Mouse (Mus musculus) mouse trophoblast stem cell (cell line): ENCODE measurements around the gene Ttll5.

Experiments used
- in situ Hi-C, 2 experiments: fragments of 300-500 bp; cut with MseI, MboI; formaldehyde crosslinking; loops; 2 replicates in 1 of 2; 3 replicates in 1 of 2; pipeline ENCODE4 v1.15.1; 2025

Gene Ttll5

DNA sequence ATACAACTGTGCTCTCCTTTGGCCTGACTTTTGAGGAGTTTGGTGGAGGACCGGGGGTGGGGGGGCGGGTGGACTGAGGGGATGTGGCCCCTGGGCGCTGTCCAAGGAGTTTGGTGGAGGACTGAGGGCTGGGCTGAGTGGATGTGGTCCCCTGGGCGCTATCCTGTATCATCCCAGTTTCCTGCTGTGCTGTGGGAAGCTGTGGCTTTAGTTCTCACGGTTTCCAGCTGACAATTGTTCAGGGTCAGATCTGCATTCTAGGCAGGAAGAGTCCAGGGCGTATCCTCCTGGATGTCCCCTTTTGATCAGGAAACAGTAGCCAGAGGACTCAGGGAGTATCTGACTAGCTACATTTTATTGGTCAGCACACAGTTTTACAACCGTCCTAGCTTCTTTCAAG, 263.6 kb downstream of the Ttll5 start:
- in situ Hi-C loops, result loop anchor here in 1 of 2 experiments (25.0 kb wide), 1 partner anchor 226 kb away; no protein-coding TSS in a partner anchor

DNA sequence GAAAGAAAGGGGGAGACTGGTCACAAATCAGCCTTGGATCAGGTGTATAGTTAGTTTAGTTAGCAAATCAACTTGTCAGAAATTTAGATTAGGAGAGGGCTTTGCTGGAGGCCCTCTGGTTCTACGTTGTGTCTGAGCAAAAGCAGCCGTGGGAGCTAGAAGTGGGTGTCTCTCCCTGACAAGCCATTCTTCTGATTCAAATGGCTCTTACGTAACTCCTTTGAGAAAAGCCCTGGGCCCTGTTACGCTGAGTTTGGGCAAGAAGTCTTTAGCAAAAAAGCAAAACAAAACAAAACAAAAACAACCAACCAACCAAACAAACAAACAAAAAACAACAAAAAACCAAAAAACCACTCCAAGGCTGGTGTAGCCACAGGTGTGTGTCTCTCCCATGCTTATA, 266.3 kb downstream of the Ttll5 start:
- in situ Hi-C loops, result loop anchor here in 1 of 2 experiments (25.0 kb wide), 1 partner anchor 228 kb away; no protein-coding TSS in a partner anchor

DNA sequence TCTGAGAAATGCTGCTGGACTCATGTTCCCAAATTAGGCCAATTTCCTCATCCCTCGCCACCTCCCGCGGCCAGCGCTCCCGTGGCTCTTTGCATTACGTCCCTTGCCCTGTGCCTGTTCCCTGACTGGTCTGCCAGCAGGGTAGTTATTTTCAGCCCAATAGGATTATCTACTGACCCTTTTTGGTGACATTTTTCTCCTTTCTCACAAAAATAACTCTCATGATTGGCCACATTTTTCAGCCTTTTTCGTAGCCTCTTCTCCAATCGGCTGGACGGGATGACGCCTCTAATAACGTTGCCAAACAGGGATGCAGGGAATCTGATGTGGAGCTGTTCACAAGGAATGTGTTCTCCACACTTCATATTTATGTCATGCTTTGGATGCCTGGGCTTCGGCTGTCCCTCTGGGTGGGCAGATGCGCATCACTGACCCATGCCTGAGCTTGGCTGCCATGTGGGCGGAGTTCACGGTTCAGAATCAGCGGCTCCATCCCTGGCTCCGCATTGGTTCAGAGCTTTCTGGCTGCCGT, 267.2 kb downstream of the Ttll5 start:
- in situ Hi-C loops, result loop anchor here in 1 of 2 experiments (25.0 kb wide), 1 partner anchor 229 kb away; no protein-coding TSS in a partner anchor

DNA sequence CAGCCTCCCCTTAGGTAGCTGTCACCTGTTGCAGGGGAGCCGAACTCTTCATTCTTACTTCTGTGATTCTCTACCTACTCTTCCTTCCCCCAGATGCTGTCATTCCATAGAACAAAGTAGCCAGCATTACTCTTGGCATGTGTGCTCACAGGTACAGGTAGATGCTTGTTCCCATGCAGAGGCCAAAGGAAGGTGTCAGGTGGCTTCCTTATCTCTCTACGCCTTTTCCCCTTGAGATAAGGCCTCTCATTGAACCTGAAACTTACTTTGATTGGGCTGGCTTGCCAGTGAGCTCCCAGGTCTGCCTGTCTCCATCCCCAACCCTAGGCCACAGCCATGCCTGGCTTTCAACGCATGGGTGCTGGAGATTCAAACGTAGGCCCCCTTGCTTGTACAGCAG, 269.6 kb downstream of the Ttll5 start:
- in situ Hi-C loops, result loop anchor here in 1 of 2 experiments (25.0 kb wide), 1 partner anchor 232 kb away; no protein-coding TSS in a partner anchor

DNA sequence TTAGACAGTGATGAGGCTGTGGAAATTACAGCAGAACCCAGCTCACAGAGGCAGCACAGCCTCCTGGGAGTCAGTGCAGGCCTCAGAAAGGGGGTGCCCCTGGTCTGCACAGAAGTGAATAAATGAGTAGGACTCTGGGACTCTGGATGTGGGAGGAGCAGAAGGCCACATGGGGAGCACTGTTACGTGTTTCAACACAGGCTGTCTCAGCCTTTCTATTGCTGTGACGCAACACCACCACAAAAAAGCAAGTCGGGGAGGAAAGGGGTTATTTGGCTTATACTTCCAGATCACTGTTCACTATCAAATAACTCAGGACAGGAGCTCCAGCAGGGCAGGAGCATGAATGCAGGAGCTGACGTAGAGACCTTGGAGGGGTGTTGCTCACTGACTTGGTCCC, 271.3 kb downstream of the Ttll5 start:
- in situ Hi-C loops, result loop anchor here in 1 of 2 experiments (25.0 kb wide), 1 partner anchor 234 kb away; no protein-coding TSS in a partner anchor

DNA sequence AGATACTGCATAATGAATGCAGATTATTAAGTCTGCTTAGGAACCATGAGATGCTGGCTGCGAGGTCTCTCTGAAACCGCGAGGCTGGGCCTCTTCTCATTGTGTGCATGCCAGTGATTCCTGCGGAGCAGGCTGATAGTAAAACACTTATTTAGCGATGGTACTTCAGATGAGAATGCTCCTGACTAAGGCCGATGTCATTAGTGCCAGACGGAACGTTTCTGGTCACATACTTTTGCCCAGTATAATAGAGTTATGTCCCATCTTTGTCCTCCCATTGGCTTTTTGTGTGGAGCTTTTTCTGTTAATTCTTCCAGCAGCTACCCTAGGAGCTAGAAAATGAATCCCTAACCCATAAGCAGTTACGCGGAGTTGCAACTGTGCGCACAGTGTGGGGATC, 273.3 kb downstream of the Ttll5 start:
- in situ Hi-C loops, result loop anchor here in 1 of 2 experiments (25.0 kb wide), 1 partner anchor 235 kb away; no protein-coding TSS in a partner anchor

DNA sequence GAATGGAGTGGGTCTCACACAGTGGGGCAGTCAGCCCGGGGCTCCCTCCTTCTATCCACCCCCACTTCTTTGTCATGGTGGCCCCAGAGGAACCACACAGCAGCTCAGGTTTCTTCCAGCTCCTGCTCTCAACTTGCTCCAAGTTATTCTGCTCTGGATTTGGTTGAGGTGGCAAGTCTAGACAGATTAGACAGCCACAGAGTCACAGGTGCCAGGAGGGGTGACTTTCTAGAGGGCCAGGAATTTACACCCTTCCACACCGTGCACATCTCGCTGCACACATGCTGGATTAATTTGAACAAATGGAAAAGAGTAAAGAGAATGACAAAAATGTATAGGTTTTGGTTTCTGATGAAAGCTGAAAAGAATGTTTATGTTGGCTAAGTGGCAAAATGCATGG, 276.3 kb downstream of the Ttll5 start:
- in situ Hi-C loops, result no loop called here

DNA sequence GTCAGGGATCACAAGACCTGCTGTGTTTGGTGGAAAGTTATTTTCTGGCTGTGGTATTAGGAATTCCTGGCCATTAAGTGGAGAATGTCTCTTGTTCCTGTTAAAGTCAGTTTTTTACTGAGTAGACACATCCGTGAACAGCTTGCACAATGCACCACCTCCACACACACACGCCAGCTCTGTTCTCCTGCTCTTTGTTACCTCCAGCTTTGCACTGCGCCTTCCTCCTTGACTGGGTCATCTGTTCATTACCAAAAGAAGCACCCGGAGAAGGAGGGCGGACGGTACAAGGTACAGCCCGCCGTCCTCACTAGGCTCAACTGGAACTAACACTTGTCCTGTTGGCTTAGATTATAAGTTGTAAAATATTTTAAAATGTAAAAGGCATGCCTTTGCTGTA, 278.2 kb downstream of the Ttll5 start:
- in situ Hi-C loops, result no loop called here

DNA sequence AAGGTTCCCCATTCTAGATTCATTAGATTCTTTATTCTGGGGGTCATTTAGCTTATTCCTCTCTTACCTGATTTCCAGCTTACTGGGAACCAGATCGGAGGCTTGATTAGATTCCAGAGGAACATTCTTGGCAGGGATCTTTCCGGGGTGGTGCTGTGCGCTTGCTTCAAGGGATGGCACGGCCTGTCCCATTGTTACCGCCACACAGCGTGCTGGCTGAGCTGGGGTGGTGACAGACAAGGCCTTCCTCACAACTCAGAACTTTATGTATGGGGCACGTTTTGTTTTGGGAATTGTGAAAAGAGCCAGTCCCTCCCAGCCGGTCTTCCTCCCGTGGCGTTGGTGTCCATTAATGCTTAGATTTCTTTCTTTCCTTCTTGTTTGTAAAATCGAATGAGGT, 278.9 kb downstream of the Ttll5 start:
- in situ Hi-C loops, result no loop called here

DNA sequence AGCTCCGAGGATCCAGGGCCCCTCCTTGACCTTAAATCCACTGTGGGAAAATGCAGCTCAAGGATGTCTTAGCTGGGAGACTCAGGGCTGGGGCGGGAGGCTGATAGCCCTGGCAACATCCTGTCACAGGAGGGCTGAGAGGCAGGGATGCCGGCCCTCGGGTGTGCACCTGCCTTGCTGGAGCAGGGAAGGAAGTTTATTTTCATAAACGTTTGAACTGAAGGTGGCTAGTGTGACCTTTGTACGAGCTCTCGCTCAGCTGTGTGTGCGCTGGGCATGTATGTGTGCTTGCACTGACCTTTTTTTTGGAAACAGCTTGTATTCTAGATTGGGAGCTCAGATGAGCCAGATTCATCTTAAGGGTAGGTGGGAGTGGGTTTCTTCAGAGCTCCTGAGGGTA, 279.4 kb downstream of the Ttll5 start:
- in situ Hi-C loops, result no loop called here

DNA sequence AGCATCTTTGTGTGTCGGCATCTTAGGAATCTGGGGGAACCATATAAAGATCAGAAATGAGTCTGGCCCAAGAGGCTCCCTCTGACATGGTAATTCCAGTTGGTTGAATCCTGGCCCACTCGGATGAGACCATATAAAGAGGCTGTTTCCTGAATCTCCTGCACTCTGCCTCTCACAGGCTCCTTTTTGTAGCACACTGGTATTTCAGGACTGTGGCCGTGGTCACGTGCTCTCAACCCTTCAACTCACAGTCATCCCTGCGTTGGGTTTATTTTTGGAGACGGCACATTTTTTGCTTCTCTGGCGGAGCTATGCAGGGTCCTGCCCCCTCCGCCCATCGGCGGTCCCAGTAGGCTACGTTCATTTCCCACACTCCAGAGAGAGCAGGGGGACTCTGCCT, 279.8 kb downstream of the Ttll5 start:
- in situ Hi-C loops, result no loop called here

DNA sequence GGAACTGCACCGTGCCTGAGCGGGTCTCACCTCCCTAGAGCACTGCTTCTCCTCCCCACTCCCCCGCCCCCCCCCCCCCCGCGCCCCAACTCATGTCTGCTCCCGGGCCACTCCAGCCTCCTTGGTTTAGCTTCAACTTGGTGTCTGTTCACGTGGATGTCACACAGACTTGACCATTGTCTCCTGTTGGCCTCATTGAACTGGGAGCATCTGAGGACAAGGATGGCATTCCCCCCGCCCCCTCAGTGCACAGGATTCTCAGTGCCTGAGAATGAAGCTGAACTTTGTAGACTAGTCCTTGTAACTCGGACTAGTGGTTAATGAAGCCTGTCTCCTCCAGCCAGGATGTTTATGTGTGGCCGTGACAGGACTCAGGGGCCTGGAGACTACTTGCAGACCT, 281.1 kb downstream of the Ttll5 start:
- in situ Hi-C loops, result no loop called here

DNA sequence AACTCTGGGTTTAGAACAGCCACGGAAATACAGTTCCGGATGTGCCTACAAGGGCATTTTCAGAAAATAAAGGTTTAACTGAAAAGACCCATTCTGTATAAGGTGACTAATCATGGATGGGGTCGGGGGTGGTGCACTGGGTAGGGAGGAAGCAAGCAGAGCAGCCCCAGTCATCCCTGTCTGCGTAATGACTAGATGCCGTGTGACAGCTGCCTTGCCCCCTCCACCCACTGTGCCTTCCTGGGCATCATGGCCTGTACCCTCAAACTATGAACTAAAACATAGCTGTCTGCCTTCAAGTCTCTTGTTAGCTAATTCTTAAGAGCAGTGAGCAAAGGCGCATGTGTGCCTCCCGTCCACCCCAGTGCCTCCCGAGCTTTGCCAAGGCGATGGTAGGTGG, 281.6 kb downstream of the Ttll5 start:
- in situ Hi-C loops, result no loop called here

DNA sequence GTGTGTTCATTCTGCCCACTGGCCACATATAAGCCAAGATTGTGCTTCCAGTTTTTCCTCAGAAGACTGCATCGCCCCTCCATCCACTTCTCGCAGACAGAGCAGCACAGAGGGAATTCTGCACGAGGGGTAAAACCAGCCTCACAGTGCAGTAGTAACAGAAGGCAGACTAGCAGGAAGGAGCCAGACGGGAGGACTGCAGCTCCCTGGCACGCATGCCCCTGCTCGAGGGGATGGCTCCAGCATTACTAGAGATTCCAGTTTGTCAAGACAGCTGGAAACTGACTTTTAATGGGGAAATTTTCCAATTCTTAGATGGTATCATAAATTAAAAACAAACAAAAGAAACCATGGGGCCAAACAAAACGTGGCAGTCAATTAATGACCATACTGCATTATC, 283.2 kb downstream of the Ttll5 start:
- in situ Hi-C loops, result no loop called here

DNA sequence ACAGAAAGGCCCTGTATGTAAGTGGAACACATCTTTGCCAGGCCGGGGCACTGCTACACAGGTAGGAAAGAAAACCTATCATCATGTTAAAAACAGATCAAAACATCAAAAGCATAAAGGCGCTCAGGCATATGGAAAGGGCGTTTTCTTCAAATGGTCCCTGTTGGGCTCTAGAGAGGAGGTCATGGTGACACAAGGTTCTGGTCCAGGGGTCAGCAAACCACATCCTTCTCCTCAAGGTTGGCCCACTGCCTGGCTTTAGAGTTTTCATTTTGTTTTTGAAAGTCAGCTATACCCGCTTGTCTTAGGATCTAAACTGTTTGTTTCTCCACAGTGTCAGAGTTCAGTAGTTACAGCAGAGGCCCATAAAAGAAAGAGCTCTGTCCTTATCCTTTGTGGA, 285.1 kb downstream of the Ttll5 start:
- in situ Hi-C loops, result no loop called here

DNA sequence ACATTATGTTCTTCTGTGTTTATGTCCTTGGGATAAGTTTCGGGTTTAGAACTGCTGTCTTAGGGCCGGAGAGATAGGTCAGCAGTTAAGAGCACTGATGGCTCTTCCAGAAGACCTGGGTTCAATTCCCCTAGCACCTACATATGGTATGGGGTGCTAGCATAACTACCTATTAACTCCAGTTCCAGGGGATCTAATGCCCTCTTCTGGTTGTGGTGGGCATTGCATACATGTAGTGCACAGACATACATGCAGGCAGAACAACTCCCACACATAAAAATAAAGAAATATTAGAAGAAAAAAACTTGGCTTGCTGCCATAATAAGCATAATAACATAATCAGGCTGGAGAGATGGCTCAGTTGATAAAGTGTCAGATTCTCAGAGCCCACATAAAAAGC, 286.2 kb downstream of the Ttll5 start:
- in situ Hi-C loops, result no loop called here
